Mouse (Mus musculus) cerebellum, adult 2 months (tissue): ENCODE measurements around the gene Acpp. TPM values are rescaled to one million over a fixed set of nuclear protein-coding genes. Genes with fewer than 3 reads are reported as not detected.
A peak's percentile ranks its signal among the peaks of the same experiment; 100 is the strongest.

Experiments used
- DNase-seq, 2 experiments: peaks; one replicate each; pipeline ENCODE4 v3.0.0; 2021
- H3K27ac ChIP-seq: fragments of 200-500 bp; 2 replicates; pipeline ENCODE4 v1.5.1; 2012; ENCODE audit warnings: low read length, control low read depth, inconsistent platforms; ENCODE audit not compliant: insufficient read depth
- H3K27me3 ChIP-seq: fragments of 200-500 bp; 2 replicates; pipeline ENCODE4 v1.6.1; 2012; ENCODE audit warnings: inconsistent platforms, mild to moderate bottlenecking, low read length, moderate library complexity; ENCODE audit not compliant: control insufficient read depth, insufficient read depth
- H3K4me1 ChIP-seq: fragments of 200-500 bp; 2 replicates; pipeline ENCODE4 v1.6.1; 2011; ENCODE audit warnings: low read length; ENCODE audit not compliant: control insufficient read depth, insufficient read depth
- H3K4me3 ChIP-seq: fragments of 200-500 bp; replicated peaks from 2 replicates; pipeline ENCODE3; 2011; ENCODE audit warnings: mild to moderate bottlenecking, low read depth, low read length, control low read depth; ENCODE audit not compliant: insufficient read depth
- CTCF ChIP-seq: fragments of 200-500 bp; IDR thresholded peaks from 2 replicates; pipeline ENCODE4 v1.5.1; 2011; ENCODE audit warnings: low read depth, mild to moderate bottlenecking, control low read depth, low read length, moderate library complexity, borderline replicate concordance; ENCODE audit not compliant: insufficient read depth
- POLR2A ChIP-seq: fragments of 200-500 bp; IDR thresholded peaks from 2 replicates; pipeline ENCODE4 v1.6.1; 2011; ENCODE audit warnings: low read length, control low read depth, borderline replicate concordance; ENCODE audit not compliant: insufficient read depth
- WGBS: fragments of 180-500 bp; shearing (Covaris S2); methylation state at CpG from one replicate; pipeline ENCODE4 v1.1.7; 2018; 5-methylcytosine and 5-hydroxymethylcytosine counted together
- polyA plus RNA-seq: library from polyadenylated mRNA; depleted of rRNA; stranded (reverse); fragments of >200 nt; gene quantifications from 2 replicates; pipeline ENCODE4 v1.2.3, GENCODE M21; 2012

Gene Acpp
- polyA plus RNA-seq, 1 experiment, result 0.13 TPM

GRCm38 (mm10) chr9:104260306-104260705 is 77.2 kb downstream of the Acpp start:
- Histone ChIP-seq H3K4me3 (no peak overlapping the region), H3K27me3 (no peaks in the 10 kb centered on the region), H3K27ac (no peak overlapping the region), H3K4me1 (peaks cover 6% of the 10 kb centered on the region; the same call in 1 of the 2 replicates)
- 33% methylated on average over 4 of the region's 4 CpGs for WGBS
- no peak for TF ChIP-seq CTCF
- DNase-seq, result no peak

GRCm38 (mm10) chr9:104256085-104256484 is 81.5 kb downstream of the Acpp start:
- no peak overlapping the region for H3K27ac ChIP-seq
- no peaks in the 10 kb centered on the region for H3K27me3 ChIP-seq
- WGBS, result 14% methylated on average over 2 of the region's 2 CpGs
- no peak overlapping the region for H3K4me3 ChIP-seq
- peaks cover 15% of the 10 kb centered on the region for H3K4me1 ChIP-seq
- no peak for DNase-seq
- TF ChIP-seq CTCF, result no peak
- TF ChIP-seq POLR2A, result no peak

GRCm38 (mm10) chr9:104254408-104255180 is 83.0 kb downstream of the Acpp start:
- peak in 1 of 2 experiments; percentile 34 for DNase-seq
- WGBS, result 46% methylated on average over 9 of the region's 9 CpGs
- Histone ChIP-seq H3K4me3 (no peak overlapping the region), H3K4me1 (peaks cover 13% of the 10 kb centered on the region), H3K27me3 (no peaks in the 10 kb centered on the region), H3K27ac (no peak overlapping the region)
- no peak for TF ChIP-seq CTCF
- no peak for TF ChIP-seq POLR2A

DNA sequence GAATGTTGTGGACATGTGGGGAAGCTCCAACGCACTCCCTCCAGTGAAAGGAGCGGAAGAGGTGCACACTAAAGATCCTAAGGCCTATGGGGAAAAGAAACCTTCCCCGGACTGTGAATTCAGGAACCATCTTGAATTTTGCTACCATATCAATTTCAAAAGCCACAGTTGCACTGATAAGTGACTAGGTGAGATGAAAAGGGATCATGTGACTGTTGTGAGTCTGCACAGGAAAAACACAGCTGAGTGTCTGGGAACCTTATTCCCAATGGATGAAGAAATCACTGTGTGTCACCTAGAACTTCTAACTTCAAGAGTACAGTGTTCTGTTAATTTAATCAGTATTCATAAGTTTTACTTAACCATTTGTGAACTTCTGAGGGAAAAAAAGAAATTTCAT is 84.9 kb downstream of the Acpp start:
- H3K27ac ChIP-seq, result no peak overlapping the region
- 93% methylated on average over 3 of the region's 3 CpGs for WGBS
- TF ChIP-seq CTCF (no peak), POLR2A (no peak)

DNA sequence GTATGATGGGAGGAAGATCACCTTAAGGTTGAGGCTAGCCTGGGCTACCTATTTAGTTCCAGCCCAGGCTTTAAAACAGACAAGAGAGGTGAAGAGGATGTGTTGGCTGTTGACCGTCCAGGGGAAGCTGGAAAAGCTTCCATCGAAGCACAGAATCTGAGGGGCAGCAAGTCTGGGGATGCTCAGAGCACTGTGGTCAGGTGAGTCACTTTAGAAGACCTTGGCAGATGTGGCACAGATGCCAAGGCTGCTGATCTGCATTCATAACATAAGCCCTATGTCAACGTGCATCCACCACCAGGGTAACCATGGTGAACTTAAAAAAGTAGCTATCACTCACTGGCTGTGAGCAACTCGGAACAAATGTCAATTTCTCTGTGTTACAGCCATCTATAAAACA is 85.9 kb downstream of the Acpp start:
- no peaks in the 10 kb centered on the region for H3K27me3 ChIP-seq
- no peak for DNase-seq
- H3K4me1 ChIP-seq, result peaks cover 13% of the 10 kb centered on the region
- H3K27ac ChIP-seq, result no peak overlapping the region
- TF ChIP-seq CTCF, result no peak
- no peak for TF ChIP-seq POLR2A
- 82% methylated on average over 4 of the region's 4 CpGs for WGBS
- no peak overlapping the region for H3K4me3 ChIP-seq

More for the DNA sequence above, 84.9 kb downstream of the Acpp start:
- Histone ChIP-seq H3K4me3 (no peak overlapping the region), H3K27me3 (no peaks in the 10 kb centered on the region), H3K4me1 (peaks cover 13% of the 10 kb centered on the region)
- no peak for DNase-seq

DNA sequence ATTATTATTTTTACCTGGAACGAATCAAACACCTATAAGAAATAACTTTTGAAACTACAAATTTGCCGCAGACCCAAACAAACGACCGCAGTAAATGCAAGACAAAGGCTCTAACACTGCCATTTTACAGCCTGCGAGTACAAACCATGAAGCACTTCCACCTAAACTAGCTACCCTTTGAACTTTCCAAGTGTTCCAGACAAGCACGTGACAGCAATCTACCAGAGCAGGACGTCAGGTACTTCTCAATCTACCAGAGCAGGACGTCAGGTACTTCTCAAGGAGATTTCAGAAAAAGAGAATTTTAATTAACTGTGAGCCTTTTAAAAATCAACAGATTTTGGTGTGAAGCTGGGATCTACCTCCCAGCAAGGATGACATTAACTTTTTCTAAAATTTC is 86.4 kb downstream of the Acpp start:
- H3K27me3 ChIP-seq, result no peaks in the 10 kb centered on the region
- DNase-seq, result no peak
- TF ChIP-seq POLR2A (no peak), CTCF (no peak)
- no peak overlapping the region for H3K4me3 ChIP-seq
- H3K27ac ChIP-seq, result no peak overlapping the region
- 88% methylated on average over 8 of the region's 8 CpGs for WGBS
- H3K4me1 ChIP-seq, result peaks cover 13% of the 10 kb centered on the region

- no peak overlapping the region for H3K27ac ChIP-seq
- whole genome bisulfite sequencing, result 85% methylated on average over 6 of the region's 6 CpGs
Observed at GRCm38 (mm10) chr9:104247307-104247987, 90.1 kb downstream of the Acpp start.

More at GRCm38 (mm10) chr9:104247307-104247987, 90.1 kb downstream of the Acpp start:
- TF ChIP-seq POLR2A (no peak), CTCF (no peak)
- Histone ChIP-seq H3K27me3 (no peaks in the 10 kb centered on the region), H3K4me1 (peaks cover 6% of the 10 kb centered on the region), H3K4me3 (no peak overlapping the region)
- no peak for DNase-seq
